Mouse (Mus musculus): ENCODE data around the gene Vps72.
"Not testable (repeated sequence)": the region's sequence is repeated elsewhere in the genome, so short reads cannot be mapped to it uniquely, and the experiment has no call there.

The Vps72 gene

DNA sequence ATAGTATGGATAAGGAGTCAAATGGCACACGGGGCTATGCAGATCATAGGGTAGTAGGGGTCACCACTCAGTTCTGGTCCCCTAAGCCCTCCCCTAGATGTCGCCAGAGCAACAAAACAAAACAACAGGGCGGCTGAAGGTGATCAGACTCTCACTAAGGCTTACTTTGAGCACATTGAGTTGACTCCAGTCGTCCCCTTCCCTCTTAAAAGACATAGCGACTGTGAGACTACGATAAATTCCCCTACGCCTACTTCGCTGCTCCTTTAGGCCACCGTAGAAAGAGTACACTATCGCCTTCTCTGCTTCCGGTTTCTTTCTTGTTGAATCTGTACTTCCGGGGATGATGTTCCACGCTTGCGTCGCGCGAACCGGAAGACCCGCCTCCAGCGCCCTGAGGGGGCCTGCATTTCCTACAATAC lies 22.9 kb downstream of the Vps72 start, which contains the start of the genes Scnm1 and Lysmd1:
Scnm1 (minus strand) TSS at position 332 of the 422 bp plus-strand sequence.
Lysmd1 (plus strand) TSS at position 409 of the 422 bp plus-strand sequence.
- DNase-seq (ENCODE audit: low read depth, low spot score), result peak; percentile 99

GRCm38 (mm10) chr3:95134133-95134532 lies 23.3 kb downstream of the Vps72 start:
- DNase-seq (ENCODE audit: low read depth, low spot score), result not testable (repeated sequence)

DNA sequence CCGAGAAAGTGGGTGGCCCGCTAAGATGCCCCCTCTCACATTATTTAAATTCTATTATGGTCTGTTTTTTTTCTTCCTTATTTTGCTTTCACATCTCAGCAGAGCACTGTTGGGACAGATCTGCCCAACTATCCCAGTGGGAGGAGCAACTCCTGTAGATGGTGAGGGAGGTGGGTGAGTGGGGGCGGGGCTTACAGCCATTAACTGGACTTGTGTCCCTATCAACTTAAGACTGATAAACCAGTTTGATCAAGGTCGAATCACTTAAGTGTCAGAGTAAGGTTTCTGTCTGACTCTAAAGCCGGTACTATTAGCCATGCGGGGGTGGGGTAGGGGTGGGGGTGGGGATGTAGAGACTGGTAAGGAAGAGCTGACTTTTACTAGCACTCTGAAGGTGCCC lies 24.2 kb downstream of the Vps72 start:
- no peak for DNase-seq (ENCODE audit: low read depth, low spot score)

DNA sequence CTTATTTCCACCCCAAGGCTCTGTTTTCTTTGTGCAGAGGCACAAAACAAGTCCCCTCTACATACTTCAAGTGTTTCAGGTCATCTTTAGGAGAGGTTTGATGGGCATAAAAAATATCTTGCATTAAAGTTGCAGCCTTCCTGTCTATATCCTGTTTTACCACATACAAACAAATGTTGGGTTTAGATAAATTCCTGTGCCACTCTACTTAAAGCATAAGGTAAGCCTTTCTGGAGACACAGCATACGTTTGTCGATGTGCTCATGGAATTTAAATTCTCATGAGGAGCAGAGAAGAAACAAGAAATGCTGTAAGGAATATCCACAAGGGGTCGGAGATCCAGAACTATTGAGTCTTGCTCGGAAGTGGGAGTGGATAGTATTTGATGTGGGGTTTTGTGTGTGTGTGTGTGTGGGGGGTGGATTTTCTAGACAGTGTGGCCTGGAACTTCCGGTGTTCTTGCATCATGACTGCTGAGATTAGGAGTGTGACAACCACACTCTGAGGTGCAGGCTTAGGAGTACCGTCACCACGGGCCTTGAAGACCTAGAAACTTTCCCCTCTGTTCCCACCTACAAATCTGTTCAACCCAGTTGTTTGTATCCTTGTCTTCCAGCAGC lies 24.7 kb downstream of the Vps72 start:
- no peak for DNase-seq (ENCODE audit: low read depth, low spot score)

GRCm38 (mm10) chr3:95136336-95136735 lies 25.5 kb downstream of the Vps72 start:
- DNase-seq (ENCODE audit: low read depth, low spot score), result no peak

DNA sequence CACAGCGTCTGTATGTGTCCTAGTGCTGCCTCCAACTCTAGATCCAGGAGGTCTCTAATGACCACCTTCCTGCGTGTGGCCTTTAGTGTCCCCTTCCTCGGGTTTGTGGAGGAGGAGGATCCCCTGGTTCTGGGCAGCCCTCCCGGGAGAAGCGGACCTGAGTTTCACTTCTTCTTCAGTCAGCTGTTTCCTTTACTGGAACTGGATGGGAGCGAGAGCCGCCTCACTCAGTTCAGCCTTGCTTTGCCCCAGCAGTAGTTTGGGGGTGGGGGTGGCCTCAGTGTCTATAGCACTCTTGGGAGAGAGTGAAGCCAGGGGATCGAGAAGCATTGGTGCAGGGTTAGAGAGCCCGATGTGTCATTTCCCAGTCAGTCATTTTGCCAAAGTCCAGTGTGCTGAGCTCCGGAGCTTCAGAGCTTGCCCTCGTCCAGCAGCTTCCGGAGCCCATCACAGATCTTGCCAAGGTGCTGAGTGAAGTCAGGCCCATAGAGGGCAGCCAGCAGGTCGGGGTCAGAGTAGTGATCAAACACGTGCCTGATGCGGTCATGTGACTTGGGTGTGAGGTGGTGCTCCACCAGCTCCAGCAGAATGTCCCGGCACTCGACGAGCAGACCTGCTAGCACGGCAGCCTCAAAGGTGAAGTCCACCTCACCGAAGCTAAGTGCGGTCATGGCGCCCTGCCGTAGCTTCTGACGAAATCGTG lies 28.9 kb downstream of the Vps72 start:
- no peak for DNase-seq (ENCODE audit: low read depth, low spot score)

DNA sequence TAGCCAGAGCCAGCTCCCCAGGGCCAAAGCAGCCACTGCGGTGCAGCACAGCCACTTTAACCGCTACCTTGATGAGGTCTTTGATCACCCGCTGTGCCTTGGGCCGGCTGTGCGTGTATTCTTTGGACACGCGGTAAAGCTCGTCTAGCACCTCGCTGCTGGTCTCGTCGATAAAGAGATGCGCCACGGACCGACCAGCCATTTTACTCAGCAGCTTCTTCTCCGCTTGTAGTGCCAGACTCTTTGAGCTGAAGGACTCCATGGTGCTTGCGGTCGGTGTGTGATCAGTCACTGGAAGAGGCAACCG lies 29.4 kb downstream of the Vps72 start:
- no peak for DNase-seq (ENCODE audit: low read depth, low spot score)

DNA sequence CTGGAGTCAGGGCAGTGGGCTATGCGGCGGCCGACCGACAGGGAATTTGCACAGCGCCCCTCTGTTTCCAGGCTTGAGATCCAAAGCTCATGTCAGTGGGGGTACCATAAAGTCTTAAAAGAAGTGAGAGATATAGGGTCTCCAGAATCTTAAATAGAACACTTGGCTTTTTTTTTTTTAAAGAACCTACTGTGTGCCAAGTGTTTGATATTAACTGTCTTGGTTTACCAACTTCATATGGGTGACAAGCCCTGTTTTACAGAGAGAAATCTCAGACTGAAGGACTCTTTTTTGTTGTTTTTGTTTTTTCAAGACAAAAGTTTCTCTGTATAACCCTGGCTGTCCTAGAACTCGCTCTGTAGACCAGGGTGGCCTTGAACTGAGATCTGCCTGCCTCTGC lies 30.0 kb downstream of the Vps72 start:
- no peak for DNase-seq (ENCODE audit: low read depth, low spot score)

- no peak for DNase-seq (ENCODE audit: low read depth, low spot score)
These were observed 30.7 kb downstream of the Vps72 start for GRCm38 (mm10) chr3:95141474-95141873.

DNA sequence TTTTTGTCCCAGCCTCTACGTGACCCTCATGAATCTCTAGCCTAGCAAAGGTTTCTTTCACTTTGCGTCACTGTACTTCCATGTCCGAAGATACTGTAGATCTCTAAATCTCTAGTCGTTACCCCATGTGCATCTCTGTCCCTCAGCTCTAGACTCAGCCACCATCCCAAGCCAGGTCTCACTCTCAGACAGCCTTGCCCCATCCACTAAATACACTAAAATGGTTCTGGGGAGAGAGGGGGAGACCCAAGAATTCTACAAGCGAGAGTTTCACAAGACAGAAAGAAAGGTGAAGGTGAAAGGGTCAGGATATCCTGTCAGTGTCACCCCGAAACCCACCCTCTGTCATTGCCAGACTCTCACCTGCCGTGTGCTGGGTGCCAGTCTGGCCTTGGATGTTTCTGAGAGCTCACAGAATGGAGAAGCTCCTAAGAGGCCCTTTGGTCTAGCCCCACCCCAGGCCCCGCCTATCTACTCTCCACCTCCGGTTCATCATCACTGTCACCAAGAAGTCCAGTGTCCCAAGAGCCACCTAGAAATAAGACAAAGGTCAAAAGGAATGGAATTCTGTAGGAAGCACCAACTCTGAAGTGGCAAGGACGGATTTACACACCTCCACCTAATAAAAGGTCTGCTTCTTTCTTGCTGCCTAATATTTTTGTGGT lies 31.3 kb downstream of the Vps72 start, which contains the start of gene Tnfaip8l2:
Tnfaip8l2 (minus strand) TSS at position 409 of the 665 bp plus-strand sequence.
- DNase-seq (ENCODE audit: low read depth, low spot score), result no peak

DNA sequence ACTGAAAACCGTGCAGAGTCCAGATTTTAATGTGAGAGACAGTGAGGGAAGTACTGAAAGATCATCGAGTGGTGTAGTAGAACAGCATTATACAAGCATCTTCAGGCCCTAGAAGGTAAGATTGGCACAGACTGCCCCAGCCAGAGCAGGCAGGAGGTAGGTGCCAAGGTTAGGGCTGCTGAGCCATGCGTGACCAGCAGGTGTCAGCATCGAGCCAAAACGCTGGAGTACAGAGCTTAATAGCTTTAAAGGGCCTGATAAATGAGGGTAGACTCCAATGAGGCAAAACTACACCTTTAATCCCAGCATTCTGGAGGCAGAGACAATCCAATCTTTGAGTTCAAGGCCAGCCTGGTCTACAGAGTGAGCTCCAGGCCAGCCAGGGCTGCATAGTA lies 31.8 kb downstream of the Vps72 start:
- DNase-seq (ENCODE audit: low read depth, low spot score), result no peak

- DNase-seq (ENCODE audit: low read depth, low spot score), result no peak
These were observed 37.1 kb downstream of the Vps72 start for GRCm38 (mm10) chr3:95147924-95148323.

DNA sequence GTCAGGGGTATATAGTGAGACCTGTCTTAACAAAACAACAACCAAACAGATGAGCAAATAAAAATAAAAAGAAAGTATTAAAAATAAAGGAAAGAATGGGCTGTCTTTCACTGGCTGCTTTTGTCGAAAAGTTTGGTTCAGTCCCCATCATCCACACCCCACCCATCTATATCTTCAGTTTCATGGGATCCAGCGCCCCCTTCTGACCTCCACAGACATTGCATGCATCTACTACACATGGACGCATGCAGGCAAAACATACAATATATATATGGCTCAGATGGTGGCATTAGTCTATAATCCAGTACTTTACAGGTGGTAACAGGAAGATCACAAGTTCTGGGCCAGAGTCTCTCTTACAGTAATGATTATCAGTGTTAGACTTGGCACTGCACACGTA lies 43.1 kb downstream of the Vps72 start:
- no peak for DNase-seq (ENCODE audit: low read depth, low spot score)

- no peak for DNase-seq (ENCODE audit: low read depth, low spot score)
These were observed 48.7 kb downstream of the Vps72 start for GRCm38 (mm10) chr3:95159511-95159986.

- peak; percentile 83 for DNase-seq (ENCODE audit: low read depth, low spot score)
These were observed 49.5 kb downstream of the Vps72 start, which contains the start of gene Sema6c for GRCm38 (mm10) chr3:95159987-95160963. Gene Sema6c (plus strand): TSS chr3:95160457.

DNA sequence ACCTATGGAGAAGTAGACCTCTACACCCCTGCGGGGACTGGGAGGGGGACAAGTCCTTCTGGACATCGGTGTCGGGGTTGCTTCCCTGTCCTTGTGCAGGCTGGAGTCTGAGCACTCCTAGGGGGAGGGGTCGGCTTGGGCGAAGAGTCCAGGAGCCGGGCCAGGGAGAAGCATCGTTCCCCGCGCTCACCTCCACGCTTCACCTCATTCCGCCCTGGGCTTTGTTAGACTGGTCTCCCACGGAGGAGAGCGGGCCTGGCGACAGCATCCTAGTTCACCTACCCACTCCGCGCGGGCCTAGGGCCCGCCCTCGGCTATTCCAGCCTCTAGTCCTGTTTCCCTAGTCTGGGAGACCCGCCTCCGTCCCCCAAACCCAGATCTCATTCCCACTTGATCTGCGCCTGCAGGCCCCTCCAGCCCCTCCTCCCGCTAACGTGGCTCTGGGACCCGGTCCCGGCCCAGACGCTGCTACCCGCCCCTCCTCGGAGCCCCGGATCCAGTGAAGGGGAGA lies 50.3 kb downstream of the Vps72 start:
- no peak for DNase-seq (ENCODE audit: low read depth, low spot score)

GRCm38 (mm10) chr3:95161618-95162344 lies 51.0 kb downstream of the Vps72 start:
- DNase-seq (ENCODE audit: low read depth, low spot score), result no peak

DNA sequence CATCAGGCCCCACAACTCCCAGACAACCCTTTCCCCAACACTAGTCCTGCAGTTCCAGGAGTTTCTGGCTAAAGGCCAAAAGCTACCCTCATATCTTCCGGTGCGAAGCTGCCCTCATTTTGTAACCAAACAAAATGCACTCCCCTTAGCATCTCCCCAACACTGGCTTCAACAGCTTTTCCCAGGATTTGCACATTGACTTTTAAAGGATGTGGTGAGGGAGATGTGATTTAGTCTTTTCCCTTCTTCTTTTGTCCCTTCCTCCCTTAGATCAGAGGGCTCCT lies 51.5 kb downstream of the Vps72 start:
- no peak for DNase-seq (ENCODE audit: low read depth, low spot score)

- DNase-seq (ENCODE audit: low read depth, low spot score), result no peak
These were observed 52.8 kb downstream of the Vps72 start for GRCm38 (mm10) chr3:95163419-95164255.

DNA sequence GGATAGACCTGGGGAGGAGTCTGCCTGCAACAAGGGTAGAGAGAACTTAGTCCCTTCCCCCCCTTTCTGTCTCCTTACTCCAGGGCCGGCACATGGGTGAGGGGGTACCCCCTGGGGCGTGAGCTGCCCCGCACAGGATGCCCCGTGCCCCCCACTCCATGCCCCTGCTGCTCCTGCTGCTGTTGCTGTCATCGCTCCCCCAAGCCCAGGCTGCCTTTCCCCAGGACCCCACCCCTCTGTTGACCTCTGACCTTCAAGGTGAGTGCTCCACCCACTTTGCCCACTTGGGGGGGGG lies 53.4 kb downstream of the Vps72 start:
- DNase-seq (ENCODE audit: low read depth, low spot score), result no peak
